Mouse (Mus musculus) gastrocnemius, adult 18-20 months (tissue): ENCODE data around the gene Adamtsl2. TPM values are rescaled to one million over a fixed set of nuclear protein-coding genes. Genes with fewer than 3 reads are reported as not detected.
A peak's percentile ranks its signal among the peaks of the same experiment; 100 is the strongest.

Experiments used
- DNase-seq: peaks from one replicate; pipeline ENCODE4 v3.0.0; 2021; ENCODE audit warnings: low spot score
- total RNA-seq, 2 experiments: library from RNA; stranded (reverse); gene quantifications; 2 replicates each; pipeline ENCODE4 v1.2.3; 2021

Adamtsl2 gene
- total RNA-seq, 2 experiments from 2014 or later, result 2.7 to 6.9 TPM

- DNase-seq, result no peak
These were observed 39.3 kb downstream of the Adamtsl2 start for GRCm38 (mm10) chr2:27118452-27118851.

GRCm38 (mm10) chr2:27119766-27120165 is 40.6 kb downstream of the Adamtsl2 start:
- no peak for DNase-seq

GRCm38 (mm10) chr2:27120241-27120641 is 41.1 kb downstream of the Adamtsl2 start:
- peak; percentile 38 for DNase-seq

- no peak for DNase-seq
These were observed 42.6 kb downstream of the Adamtsl2 start for GRCm38 (mm10) chr2:27121626-27122355.

GRCm38 (mm10) chr2:27122578-27122977 is 43.4 kb downstream of the Adamtsl2 start:
- DNase-seq, result no peak

- DNase-seq, result no peak
These were observed 43.9 kb downstream of the Adamtsl2 start for GRCm38 (mm10) chr2:27123121-27123520.

- peak; percentile 60 for DNase-seq
These were observed 46.8 kb downstream of the Adamtsl2 start for GRCm38 (mm10) chr2:27125979-27126378.

GRCm38 (mm10) chr2:27126496-27126895 is 47.3 kb downstream of the Adamtsl2 start:
- no peak for DNase-seq

- DNase-seq, result no peak
These were observed 49.8 kb downstream of the Adamtsl2 start for GRCm38 (mm10) chr2:27128990-27129389.

GRCm38 (mm10) chr2:27135935-27136334 is 56.8 kb downstream of the Adamtsl2 start:
- no peak for DNase-seq

- no peak for DNase-seq
These were observed 57.2 kb downstream of the Adamtsl2 start for GRCm38 (mm10) chr2:27136336-27136735.

GRCm38 (mm10) chr2:27136789-27137188 is 57.6 kb downstream of the Adamtsl2 start:
- no peak for DNase-seq

- DNase-seq, result no peak
These were observed 59.2 kb downstream of the Adamtsl2 start for GRCm38 (mm10) chr2:27138356-27138755.

GRCm38 (mm10) chr2:27141950-27142693 is 62.9 kb downstream of the Adamtsl2 start, which contains the start of gene Fam163b:
TSS of gene Fam163b (minus strand) at chr2:27142491.
- no peak for DNase-seq

- DNase-seq, result no peak
These were observed 65.8 kb downstream of the Adamtsl2 start for GRCm38 (mm10) chr2:27144957-27145356.

GRCm38 (mm10) chr2:27146840-27147239 is 67.7 kb downstream of the Adamtsl2 start:
- no peak for DNase-seq

GRCm38 (mm10) chr2:27149457-27149856 is 70.3 kb downstream of the Adamtsl2 start:
- no peak for DNase-seq

- no peak for DNase-seq
These were observed 75.4 kb downstream of the Adamtsl2 start for GRCm38 (mm10) chr2:27154466-27155185.

GRCm38 (mm10) chr2:27156596-27156995 is 77.4 kb downstream of the Adamtsl2 start:
- no peak for DNase-seq
